9 mouse cellular contexts compared by ENCODE assay signal in genomic region chr14:27044967-27045361, GRCm38 (mm10). TPM values are rescaled to one million over a fixed set of nuclear protein-coding genes. Genes with fewer than 3 reads are reported as not detected.
DNase-seq lines count a peak whose midpoint lies in the region; ATAC-seq and TF ChIP-seq lines count a peak whose summit lies in the region.
"Had no signal": no experiment of that assay in that cellular context is flagged by ENCODE, and none has a peak within 500 bp of the region (broad histone marks: within the 10 kb centered on the region; RNA-seq: fewer than 3 reads in every experiment).

No protein-coding gene starts in this region.

- peak; percentile 17 for DNase-seq in adrenal gland, adult 2 months
- no peak for DNase-seq in adrenal gland, postnatal 10 days
- DNase-seq in T-cell, adult 2 months (ENCODE audit: low spot score), result peak; percentile 49
- no peak for DNase-seq in heart, postnatal 0 days (ENCODE audit: low spot score)
- peak; percentile 75 for DNase-seq in neural tube, embryonic 10.5 days (ENCODE audit: extremely low spot score, low spot score)
- DNase-seq in left cerebral cortex, postnatal 14 days (ENCODE audit: low spot score in 2 of 2), result no peak
- no peak for DNase-seq in ovary, postnatal 36 days (ENCODE audit: low spot score)

- H3K4me2 ChIP-seq in heart, postnatal 0 days (ENCODE audit: low read depth, low read length), result no peak overlapping the region
- H3K4me2 ChIP-seq in limb, embryonic 13.5 days (replicated peaks), result peak overlapping the region; percentile 81

- H3K4me3 ChIP-seq in heart, postnatal 0 days (ENCODE audit: low read depth, low read length), result no peak overlapping the region
- H3K4me3 ChIP-seq in limb, embryonic 13.5 days, result peak overlapping the region; percentile 11; the same call in 1 of the 2 replicates

- H3K27me3 ChIP-seq in heart, postnatal 0 days (ENCODE audit: control insufficient read depth, insufficient read depth, low read length), result no peaks in the 10 kb centered on the region
- no peaks in the 10 kb centered on the region for H3K27me3 ChIP-seq in limb, embryonic 13.5 days

- ATAC-seq in heart, postnatal 0 days (ENCODE audit: insufficient read depth, low read depth), result peak; percentile 51
- ATAC-seq in limb, embryonic 13.5 days (ENCODE audit: low FRiP score, low read depth), result no peak

- intact Hi-C loops in left cerebral cortex, postnatal 14 days (cut with DNase I), result no loop called here

- no peaks in the 10 kb centered on the region for H3K9me3 ChIP-seq in heart, postnatal 0 days (replicated peaks; ENCODE audit: control insufficient read depth, low read length)
- no peaks in the 10 kb centered on the region for H3K9me3 ChIP-seq in limb, embryonic 13.5 days

- WGBS in heart, postnatal 0 days, result 19% methylated on average over 2 of the region's 2 CpGs
- 7% methylated on average over 2 of the region's 2 CpGs for WGBS in limb, embryonic 13.5 days

- TF ChIP-seq CTCF in heart, postnatal 0 days (IDR thresholded peaks at IDR 0.05; ENCODE audit: low read depth), result peak; percentile 26

- 0 out of 2 replicates have a peak overlapping the region, but pooled peaks have one; percentile 5 for H3K27ac ChIP-seq in heart, postnatal 0 days (ENCODE audit: low read depth)
- H3K27ac ChIP-seq in limb, embryonic 13.5 days, result peak overlapping the region; percentile 81

- no peak overlapping the region for H3K9ac ChIP-seq in heart, postnatal 0 days (replicated peaks; ENCODE audit: low read depth, low read length)
- no peak overlapping the region for H3K9ac ChIP-seq in limb, embryonic 13.5 days

- no peaks in the 10 kb centered on the region for H3K36me3 ChIP-seq in heart, postnatal 0 days (replicated peaks; ENCODE audit: control insufficient read depth, insufficient read depth, low read length)
- H3K36me3 ChIP-seq in limb, embryonic 13.5 days, result no peaks in the 10 kb centered on the region

- H3K4me1 ChIP-seq in heart, postnatal 0 days (ENCODE audit: control insufficient read depth, insufficient read depth), result peaks cover 17% of the 10 kb centered on the region
- peaks cover 97% of the 10 kb centered on the region for H3K4me1 ChIP-seq in limb, embryonic 13.5 days

- no peak for TF ChIP-seq EP300 in heart, postnatal 0 days (IDR thresholded peaks at IDR 0.05; ENCODE audit: low read depth)

RNA-seq across cellular contexts. Expression of gene Il17rd, which starts 6.2 kb away (rescaled TPM):
- 1 to 10 TPM; 2.0 to 3.4 TPM for total RNA-seq in adrenal gland, adult 2 months (2021)
- 1.2 and 1.3 TPM in 2 replicates for polyA plus RNA-seq in adrenal gland, adult 2 months (2012; rRNA removed)
- 1 to 10 TPM; 3.9 to 4.7 TPM for total RNA-seq in adrenal gland, postnatal 10 days (2021)
- 3.5 and 4.2 TPM in 2 replicates for total RNA-seq in heart, postnatal 0 days (2014; rRNA removed; ENCODE audit: low replicate concordance)
- polyA plus RNA-seq in heart, postnatal 0 days (2015; fragmentation: Nextera tagmentation; extraction: Ambion mirVana), result 0.63 and 0.86 TPM in 2 replicates
- polyA plus RNA-seq in limb, embryonic 13.5 days (2015; fragmentation: Nextera tagmentation; extraction: Ambion mirVana), result 9.4 and 10.4 TPM in 2 replicates
- 1 to 10 TPM; 2.9 to 3.1 TPM for total RNA-seq in left cerebral cortex, postnatal 14 days (2021)

RNA-seq across cellular contexts. Expression of gene Hesx1, which starts 50.7 kb away (rescaled TPM):
- not detected for total RNA-seq in adrenal gland, adult 2 months (2021)
- not detected in 2 replicates for polyA plus RNA-seq in adrenal gland, adult 2 months (2012; rRNA removed)
- under 1 TPM in 1 of 2 experiments, not detected in 1; 0.36 TPM for total RNA-seq in adrenal gland, postnatal 10 days (2021)
- not detected in 2 replicates for total RNA-seq in heart, postnatal 0 days (2014; rRNA removed; ENCODE audit: low replicate concordance)
- polyA plus RNA-seq in heart, postnatal 0 days (2015; fragmentation: Nextera tagmentation; extraction: Ambion mirVana), result 0.16 TPM in 1 of 2 replicates, not detected in the other
- polyA plus RNA-seq in limb, embryonic 13.5 days (2015; fragmentation: Nextera tagmentation; extraction: Ambion mirVana), result 0.15 and 0.27 TPM in 2 replicates
- total RNA-seq in left cerebral cortex, postnatal 14 days (2021), result not detected
- total RNA-seq: heart, postnatal 14 days had no signal

Comparison
In these comparisons a context has a peak if more than half of its experiments do, and no peak if none do; other contexts are left out.
1. DNase-seq: peak in adrenal gland, adult 2 months (single experiment), T-cell, adult 2 months (single experiment) and neural tube, embryonic 10.5 days (single experiment); none in adrenal gland, postnatal 10 days (single experiment), heart, postnatal 0 days (single experiment), left cerebral cortex, postnatal 14 days (0 of 2) and ovary, postnatal 36 days (single experiment).